Mouse (Mus musculus) lung, postnatal 0 days (tissue): ENCODE data around the gene Selenoi. TPM values are rescaled to one million over a fixed set of nuclear protein-coding genes. Genes with fewer than 3 reads are reported as not detected.
"Not testable (repeated sequence)": the region's sequence is repeated elsewhere in the genome, so short reads cannot be mapped to it uniquely, and the experiment has no call there.

Source experiments
- ATAC-seq: fragments of 200-750 bp; cut with Nextera tagmentation; 2 replicates; pipeline ENCODE4 v1.8.0; 2017; ENCODE audit warnings: moderate library complexity
- DNase-seq: peaks from one replicate; pipeline ENCODE4 v3.0.0-alpha.2; 2016; ENCODE audit warnings: low spot score
- H3K27ac ChIP-seq: fragments of 300-500 bp; sonication (generic); 2 replicates; pipeline ENCODE4 v1.5.1; 2014; ENCODE audit warnings: antibody characterized with exemption, mild to moderate bottlenecking, low read length, mixed read lengths
- H3K27me3 ChIP-seq: fragments of 300-500 bp; sonication (generic); replicated peaks from 2 replicates; pipeline ENCODE4 v1.6.1; 2014; ENCODE audit warnings: low read length, mixed read lengths; ENCODE audit not compliant: insufficient read depth
- H3K36me3 ChIP-seq: fragments of 300-500 bp; sonication (generic); 2 replicates; pipeline ENCODE4 v1.6.1; 2014; ENCODE audit warnings: low read length, mixed read lengths; ENCODE audit not compliant: insufficient read depth
- H3K4me1 ChIP-seq: fragments of 300-500 bp; sonication (generic); 2 replicates; pipeline ENCODE4 v1.6.1; 2014; ENCODE audit warnings: antibody characterized with exemption, low read depth, low read length, mixed read lengths; ENCODE audit not compliant: insufficient read depth
- H3K4me2 ChIP-seq: fragments of 300-500 bp; sonication (generic); replicated peaks from 2 replicates; pipeline ENCODE4 v1.6.1; 2014; ENCODE audit warnings: low read depth, mild to moderate bottlenecking, low read length, moderate library complexity, mixed read lengths
- H3K4me3 ChIP-seq: fragments of 300-500 bp; sonication (generic); 2 replicates; pipeline ENCODE4 v1.5.1; 2014; ENCODE audit warnings: low read depth, low read length
- H3K9ac ChIP-seq: fragments of 300-500 bp; sonication (generic); replicated peaks from 2 replicates; pipeline ENCODE4 v1.6.1; 2014; ENCODE audit warnings: low read depth, mild to moderate bottlenecking
- H3K9me3 ChIP-seq: fragments of 300-500 bp; sonication (generic); 2 replicates; pipeline ENCODE4 v1.6.1; 2016; ENCODE audit warnings: low read length, mixed read lengths
- CTCF ChIP-seq: IDR thresholded peaks from 2 replicates; pipeline ENCODE4 v1.5.1; 2016; ENCODE audit warnings: antibody characterized with exemption, mild to moderate bottlenecking
- EP300 ChIP-seq: IDR thresholded peaks from 2 replicates; pipeline ENCODE4 v1.6.1; 2016; ENCODE audit warnings: antibody characterized with exemption, mild to moderate bottlenecking, control low read depth
- WGBS: fragments of 180-500 bp; shearing (Covaris S2); extraction: QIAGEN DNeasy Blood & Tissue Kit; methylation state at CpG from one replicate; pipeline ENCODE4 v1.1.7; 2014; 5-methylcytosine and 5-hydroxymethylcytosine counted together
- polyA plus RNA-seq: library from polyadenylated mRNA; unstranded; fragments of >200 nt; fragmentation: Nextera tagmentation; extraction: Ambion mirVana; gene quantifications from 2 replicates; pipeline ENCODE4 v1.2.1, GENCODE M21; 2015

Selenoi gene
- polyA plus RNA-seq, 1 experiment from 2014 or later: 9.4 TPM

DNA sequence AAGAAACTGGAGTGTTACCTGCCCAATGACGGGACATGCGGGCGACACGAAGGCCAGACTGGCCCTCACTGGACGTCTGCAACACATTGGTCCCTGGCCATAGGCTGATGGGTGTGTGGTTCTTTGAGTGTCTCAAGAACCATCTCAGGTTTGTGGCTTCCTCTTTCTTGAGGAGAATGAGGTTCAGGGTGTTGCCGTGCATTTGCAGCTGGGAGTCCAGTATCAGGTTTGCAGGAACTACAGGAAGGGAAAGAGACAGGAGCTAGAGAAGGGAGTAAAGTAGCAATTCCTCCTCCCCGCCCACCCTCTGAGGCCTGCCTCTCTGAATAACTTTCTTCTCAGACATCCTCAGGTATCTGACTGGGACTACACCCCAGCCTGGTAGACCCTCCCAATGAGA lies 30.2 kb upstream of the Selenoi start:
- TF ChIP-seq CTCF (no peak), EP300 (no peak)
- no peaks in the 10 kb centered on the region for H3K36me3 ChIP-seq
- no peaks in the 10 kb centered on the region for H3K9me3 ChIP-seq
- ATAC-seq (no peak), DNase-seq (no peak)
- H3K27me3 ChIP-seq: no peaks in the 10 kb centered on the region
- H3K4me2 ChIP-seq: no peak overlapping the region
- WGBS: 82% methylated on average over 7 of the region's 7 CpGs
- H3K27ac ChIP-seq: no peak overlapping the region
- H3K4me3 ChIP-seq: no peak overlapping the region
- H3K9ac ChIP-seq: no peak overlapping the region
- H3K4me1 ChIP-seq: no peaks in the 10 kb centered on the region

DNA sequence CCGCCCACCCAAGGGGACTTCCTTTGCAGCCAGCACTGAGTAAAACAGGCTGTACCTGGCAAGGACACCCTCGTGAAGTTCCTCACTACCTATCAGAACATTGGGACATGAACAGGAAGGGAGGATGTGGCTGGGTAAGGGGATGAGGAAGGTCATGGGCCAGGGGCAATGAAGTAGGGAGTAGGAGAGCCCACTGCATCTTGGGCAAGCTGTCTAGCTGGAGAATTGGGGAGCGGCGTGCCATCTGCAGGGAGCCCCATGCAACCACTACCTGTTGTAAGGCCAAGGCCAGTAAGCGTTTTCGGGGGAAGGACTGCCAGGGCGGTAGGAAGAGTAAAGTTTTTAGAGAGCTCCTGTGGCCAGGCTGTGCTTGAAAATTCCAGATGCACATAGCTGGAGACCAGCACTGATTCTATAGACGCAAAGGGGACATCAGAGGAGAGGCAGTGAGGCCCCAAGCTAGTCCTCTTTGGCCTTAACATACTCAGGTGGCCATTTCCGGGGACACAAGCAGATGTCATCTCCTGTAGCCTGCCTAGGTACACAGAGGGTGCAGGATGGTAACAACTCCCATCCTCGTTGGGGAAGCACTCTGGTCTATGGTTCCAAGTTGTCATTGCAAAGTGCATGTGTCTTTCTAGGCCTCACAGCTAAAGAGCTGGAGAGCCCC lies 29.0 kb upstream of the Selenoi start:
- Histone ChIP-seq H3K9me3 (no peaks in the 10 kb centered on the region), H3K9ac (no peak overlapping the region), H3K4me3 (no peak overlapping the region), H3K27me3 (no peaks in the 10 kb centered on the region), H3K4me2 (no peak overlapping the region), H3K4me1 (no peaks in the 10 kb centered on the region), H3K27ac (no peak overlapping the region), H3K36me3 (no peaks in the 10 kb centered on the region)
- DNase-seq: no peak
- ATAC-seq: no peak
- 72% methylated on average over 10 of the region's 10 CpGs for WGBS
- no peak for TF ChIP-seq EP300
- no peak for TF ChIP-seq CTCF

DNA sequence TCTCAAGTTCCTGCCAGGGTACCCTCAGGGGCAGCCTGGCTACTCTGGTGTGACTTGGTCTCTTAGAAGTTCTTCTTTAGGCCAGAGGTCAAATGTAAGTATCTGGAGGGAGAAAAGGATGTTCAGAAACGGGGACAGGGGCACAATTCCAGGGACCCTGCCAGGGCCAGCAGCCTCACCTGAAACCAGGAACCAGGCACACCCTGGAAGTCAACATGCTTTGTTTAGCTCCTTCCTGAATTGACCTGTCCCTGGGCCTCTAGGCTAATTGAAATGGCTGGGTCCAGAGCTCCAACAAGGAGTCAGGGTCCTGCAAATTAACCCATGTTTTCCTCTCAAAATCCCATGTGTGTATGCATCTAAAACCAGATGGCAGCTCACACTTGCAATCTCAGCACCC lies 27.9 kb upstream of the Selenoi start:
- no peak overlapping the region for H3K27ac ChIP-seq
- WGBS: 56% methylated on average over 1 of the region's 1 CpGs
- H3K9ac ChIP-seq: no peak overlapping the region
- H3K4me2 ChIP-seq: no peak overlapping the region
- DNase-seq (no peak), ATAC-seq (no peak)
- no peaks in the 10 kb centered on the region for H3K36me3 ChIP-seq
- no peaks in the 10 kb centered on the region for H3K4me1 ChIP-seq
- H3K4me3 ChIP-seq: no peak overlapping the region
- no peak for TF ChIP-seq EP300
- TF ChIP-seq CTCF: no peak
- no peaks in the 10 kb centered on the region for H3K9me3 ChIP-seq
- H3K27me3 ChIP-seq: no peaks in the 10 kb centered on the region

DNA sequence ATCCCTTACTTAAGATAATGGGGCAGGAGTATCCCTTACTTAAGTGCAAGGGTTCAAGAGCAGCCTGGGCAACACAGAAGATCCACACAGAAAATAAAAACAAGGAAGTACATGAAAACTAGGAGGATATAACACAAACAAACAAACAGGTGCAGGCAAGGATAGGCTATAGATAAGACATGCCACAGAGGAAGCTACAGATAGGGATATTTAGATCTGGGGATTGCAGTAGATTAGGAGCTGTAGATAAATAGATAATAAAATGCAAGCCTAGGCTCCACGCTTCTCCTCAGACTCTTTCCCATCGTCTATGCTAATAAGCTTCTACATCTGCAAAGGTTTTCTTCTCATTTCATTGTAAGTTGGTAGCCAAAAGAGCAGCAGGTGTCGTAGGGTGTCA lies 27.3 kb upstream of the Selenoi start:
- no peaks in the 10 kb centered on the region for H3K9me3 ChIP-seq
- H3K4me1 ChIP-seq: no peaks in the 10 kb centered on the region
- H3K27ac ChIP-seq: no peak overlapping the region
- H3K4me3 ChIP-seq: no peak overlapping the region
- 74% methylated on average over 3 of the region's 3 CpGs for WGBS
- no peaks in the 10 kb centered on the region for H3K36me3 ChIP-seq
- no peak for DNase-seq
- H3K4me2 ChIP-seq: no peak overlapping the region
- H3K9ac ChIP-seq: no peak overlapping the region
- ATAC-seq: no peak
- no peaks in the 10 kb centered on the region for H3K27me3 ChIP-seq
- no peak for TF ChIP-seq CTCF
- TF ChIP-seq EP300: no peak

DNA sequence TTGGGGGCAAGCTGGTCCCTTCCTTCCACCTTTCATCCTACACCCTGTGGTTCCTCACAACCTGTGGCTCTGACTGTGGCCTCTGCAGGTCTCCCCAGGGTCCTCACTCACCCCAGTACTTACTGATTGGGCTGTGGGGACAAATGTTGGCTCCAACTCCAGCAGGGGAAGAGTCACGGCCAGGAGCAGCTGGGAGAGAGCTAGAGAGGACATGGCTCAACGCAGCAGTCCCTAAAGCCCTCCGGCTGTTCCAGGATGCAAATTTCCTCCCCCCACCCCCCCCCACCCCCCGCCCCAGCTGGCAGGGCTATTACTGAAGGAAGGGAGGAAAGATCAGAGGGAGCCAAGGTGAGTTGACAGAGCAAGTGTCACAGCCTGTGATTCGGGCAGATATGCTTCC lies 26.9 kb upstream of the Selenoi start, which contains the start of gene Adgrf3:
Gene Adgrf3 (minus strand): TSS at position 230 of the 400 bp plus-strand sequence.
- Histone ChIP-seq H3K27me3 (no peaks in the 10 kb centered on the region), H3K9ac (no peak within 1 kb of the TSS), H3K36me3 (no peaks in the 10 kb centered on the region), H3K9me3 (no peaks in the 10 kb centered on the region), H3K27ac (no peak within 1 kb of the TSS), H3K4me1 (no peaks in the 10 kb centered on the region), H3K4me3 (no peak within 1 kb of the TSS), H3K4me2 (no peak within 1 kb of the TSS)
- ATAC-seq (peak; percentile 51), DNase-seq (peak; percentile 28)
- 22% methylated on average over 5 of the region's 5 CpGs for WGBS
- TF ChIP-seq EP300: no peak
- no peak for TF ChIP-seq CTCF

DNA sequence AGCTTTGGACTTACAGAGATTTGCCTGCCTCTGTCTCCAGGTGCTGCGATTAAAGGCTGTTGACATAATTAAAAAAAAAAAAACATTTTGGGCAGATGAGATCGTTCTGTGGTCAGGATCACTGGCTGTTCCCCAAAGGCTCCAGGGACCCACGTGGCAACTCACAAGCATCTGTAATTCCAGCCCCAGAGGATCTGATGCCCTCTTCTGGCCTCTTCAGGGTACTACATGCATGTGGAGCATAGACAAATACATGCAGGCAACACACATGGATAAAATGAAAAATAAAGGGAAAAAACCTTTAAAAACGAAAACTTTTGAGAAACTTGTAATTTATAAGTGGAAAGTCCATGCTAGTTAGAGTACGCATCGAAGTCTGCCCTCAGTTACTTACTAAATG lies 25.1 kb upstream of the Selenoi start:
- Histone ChIP-seq H3K9me3 (no peaks in the 10 kb centered on the region), H3K4me2 (no peak overlapping the region), H3K36me3 (no peaks in the 10 kb centered on the region), H3K27me3 (no peaks in the 10 kb centered on the region), H3K9ac (no peak overlapping the region), H3K4me1 (no peaks in the 10 kb centered on the region), H3K27ac (no peak overlapping the region), H3K4me3 (no peak overlapping the region)
- ATAC-seq (no peak), DNase-seq (peak; percentile 28)
- TF ChIP-seq CTCF (peak; percentile 66), EP300 (no peak)
- 64% methylated on average over 6 of the region's 6 CpGs for WGBS

DNA sequence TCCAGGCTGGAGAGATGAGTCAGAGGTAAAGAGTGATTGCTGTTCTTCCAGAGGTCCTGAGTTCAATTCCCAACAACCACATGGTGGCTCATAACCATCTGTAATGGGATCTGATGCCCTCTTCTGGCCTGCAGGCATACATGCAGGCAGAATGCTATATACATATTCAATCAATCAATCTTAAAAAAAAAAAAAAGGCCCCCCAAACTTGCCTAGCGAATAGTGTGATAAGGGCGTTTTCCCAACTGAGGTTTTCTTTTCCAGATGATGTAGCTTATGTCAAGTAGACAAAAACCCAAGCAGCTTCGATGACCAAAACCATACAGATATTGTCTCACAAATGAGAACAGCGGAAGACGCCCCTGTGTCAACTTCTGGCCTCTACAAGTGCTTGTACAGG lies 21.6 kb upstream of the Selenoi start:
- H3K27me3 ChIP-seq, H3K4me3 ChIP-seq, H3K4me2 ChIP-seq, H3K9me3 ChIP-seq, DNase-seq, H3K36me3 ChIP-seq, H3K9ac ChIP-seq, H3K4me1 ChIP-seq, ATAC-seq, H3K27ac ChIP-seq: not testable (repeated sequence)
- WGBS: 89% methylated on average over 5 of the region's 5 CpGs
